Mouse (Mus musculus): ENCODE data around the gene Tnfrsf12a.

The Tnfrsf12a gene

DNA sequence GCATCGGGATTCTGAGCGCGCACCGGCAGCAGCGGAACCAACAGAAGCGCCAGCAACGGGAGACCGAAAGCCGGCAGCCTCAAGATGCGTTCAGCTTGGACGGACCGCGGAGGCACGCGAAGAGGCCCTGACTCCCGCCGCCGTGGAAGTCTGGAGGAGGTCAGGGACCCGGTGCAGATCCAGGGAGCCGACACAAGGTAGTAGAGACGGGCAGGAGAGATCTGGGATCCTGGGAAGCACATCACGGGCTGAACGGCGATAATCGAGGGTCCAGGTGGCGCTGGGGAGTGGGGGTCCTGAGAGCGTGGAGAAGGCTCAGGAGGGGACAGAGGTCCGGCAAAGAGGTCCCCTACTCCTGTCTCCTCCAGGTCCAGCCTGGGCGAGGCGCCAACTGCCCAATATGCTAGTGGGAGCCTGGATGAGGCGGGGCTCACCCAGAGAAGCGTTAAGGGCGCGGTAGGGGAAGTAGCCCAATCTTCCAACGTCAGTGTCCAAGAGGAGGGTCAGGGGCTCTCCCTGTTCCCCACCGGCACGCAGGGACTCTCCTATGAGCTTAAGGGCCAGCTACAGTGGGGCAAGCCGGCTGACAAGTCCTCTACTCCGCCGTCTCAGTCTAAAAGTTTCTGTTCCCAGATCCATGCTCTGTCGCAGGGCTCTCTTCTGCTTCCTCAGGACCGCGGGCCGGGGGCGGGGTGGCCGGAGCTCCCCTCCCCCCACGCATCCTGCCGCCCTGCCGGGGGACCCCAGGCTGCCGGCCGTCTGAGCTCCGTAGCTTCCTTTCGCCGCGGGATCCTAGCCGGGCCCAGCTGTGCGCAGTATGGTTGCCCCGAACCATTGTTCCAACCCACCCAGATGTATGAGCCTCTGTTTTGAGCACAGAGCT is 32.4 kb downstream of the Tnfrsf12a start, which contains the start of gene Mmp25:
Mmp25 (minus strand) TSS at position 665 of the 883 bp plus-strand sequence.
- DNase-seq: peak; percentile 56

DNA sequence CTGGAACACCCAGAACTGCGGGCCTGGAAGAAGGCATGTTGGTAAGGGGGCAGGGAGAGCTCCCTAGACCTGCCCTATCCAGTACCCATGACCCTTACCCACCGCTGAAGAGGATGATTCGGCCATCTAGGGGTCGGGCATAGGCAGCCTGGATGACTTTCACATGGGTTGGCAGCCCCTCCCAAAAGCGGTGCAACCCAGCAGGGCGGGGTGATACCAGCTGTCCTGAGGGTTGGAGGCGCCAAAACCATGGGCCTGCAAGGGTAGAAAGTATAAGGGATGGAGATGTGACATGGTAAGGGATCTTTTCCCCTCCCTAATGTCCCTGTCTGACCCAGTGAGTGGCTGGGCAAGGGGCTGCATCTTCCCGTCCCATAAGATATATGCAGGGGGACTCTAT is 46.0 kb downstream of the Tnfrsf12a start:
- no peak for DNase-seq

DNA sequence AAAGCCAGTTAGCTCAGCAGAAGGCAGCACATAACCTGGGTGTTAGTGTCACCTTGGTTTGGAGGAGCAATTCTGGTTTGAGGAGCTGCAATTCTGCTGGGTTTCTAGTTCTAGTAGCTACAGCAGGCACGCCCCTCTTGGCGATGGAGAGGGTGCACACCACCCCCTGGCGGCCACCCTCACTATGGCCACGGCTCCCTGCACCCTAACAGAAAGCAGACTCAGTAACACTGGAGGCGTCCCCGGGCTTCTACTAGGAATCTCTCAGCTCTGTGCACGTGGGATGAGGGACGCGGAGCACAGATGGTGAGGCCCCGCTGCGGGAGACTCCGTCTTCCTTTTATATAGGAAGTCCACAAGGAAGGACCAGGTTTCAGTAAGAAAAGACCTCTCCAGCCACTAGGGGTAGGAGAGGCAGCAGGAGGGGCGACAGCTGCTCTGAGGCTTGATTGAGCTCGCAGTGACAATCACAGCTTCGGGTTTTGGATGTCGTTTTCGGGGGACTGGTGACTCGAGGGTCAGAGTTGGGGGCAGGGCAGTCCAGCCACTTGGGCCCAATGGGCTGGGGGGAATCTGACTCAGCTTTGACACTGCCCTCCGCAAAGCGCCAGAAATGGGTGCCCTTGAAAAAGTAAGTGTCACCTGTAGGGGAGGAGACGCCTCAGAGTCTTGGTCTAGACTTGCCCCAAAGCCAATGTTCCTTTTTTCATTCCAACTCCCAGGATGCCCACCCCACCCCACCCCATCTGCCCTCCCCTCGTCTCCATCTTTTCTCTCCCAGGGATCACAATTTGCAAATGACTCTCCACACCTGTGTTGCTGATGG is 46.9 kb downstream of the Tnfrsf12a start:
- DNase-seq: peak; percentile 80

DNA sequence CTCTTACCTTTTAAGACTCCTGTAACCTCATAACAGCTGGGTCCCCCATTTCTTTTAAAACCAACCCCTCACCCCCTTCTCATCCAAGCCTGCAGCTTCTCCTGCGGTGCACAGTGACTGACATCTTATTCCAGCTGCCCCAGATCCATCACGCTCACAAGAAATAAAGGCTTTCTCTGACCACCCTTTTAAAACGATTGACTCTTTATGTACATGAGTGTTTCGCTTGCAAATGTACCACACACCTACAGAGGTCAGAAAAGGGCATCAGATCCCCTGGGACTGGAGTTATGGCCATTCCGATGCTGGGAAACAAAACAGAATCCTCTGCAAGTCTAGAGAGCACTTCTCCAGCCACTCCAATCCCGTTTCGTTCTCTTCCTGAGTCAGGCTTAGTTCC is 49.5 kb downstream of the Tnfrsf12a start:
- no peak for DNase-seq
